Mouse (Mus musculus) neutrophil, adult 5-6 weeks (primary cell): ENCODE results near the gene Btbd9. TPM values are rescaled to one million over a fixed set of nuclear protein-coding genes. Genes with fewer than 3 reads are reported as not detected.

ENCODE experiments used
- ATAC-seq: fragments of 151-379, 151-347 bp; 2 replicates; pipeline ENCODE4 v1.8.0; 2017; ENCODE audit warnings: mild to moderate bottlenecking, moderate TSS enrichment; ENCODE audit not compliant: insufficient number of reproducible peaks, poor library complexity, low FRiP score, severe bottlenecking; ENCODE audit errors: extremely low read depth
- total RNA-seq: library from RNA; stranded (forward); fragments of 200-1000 nt; gene quantifications from 2 replicates; pipeline ENCODE4 v1.2.3, GENCODE M21; 2017

Gene Btbd9
- total RNA-seq, 1 experiment from 2014 or later, result 37.0 TPM

- no peak for ATAC-seq
These were observed 144.2 kb downstream of the Btbd9 start for GRCm38 (mm10) chr17:30432094-30432493.

GRCm38 (mm10) chr17:30430961-30431640 lies 145.2 kb downstream of the Btbd9 start:
- ATAC-seq, result no peak

GRCm38 (mm10) chr17:30428661-30429060 lies 147.6 kb downstream of the Btbd9 start:
- ATAC-seq, result no peak

- ATAC-seq, result no peak
These were observed 152.9 kb downstream of the Btbd9 start for GRCm38 (mm10) chr17:30423256-30423852.

GRCm38 (mm10) chr17:30422278-30422677 lies 154.0 kb downstream of the Btbd9 start:
- no peak for ATAC-seq

- no peak for ATAC-seq
These were observed 155.0 kb downstream of the Btbd9 start for GRCm38 (mm10) chr17:30421256-30421655.

GRCm38 (mm10) chr17:30419494-30419893 lies 156.8 kb downstream of the Btbd9 start:
- ATAC-seq, result no peak

GRCm38 (mm10) chr17:30418510-30418909 lies 157.8 kb downstream of the Btbd9 start:
- ATAC-seq, result no peak

- no peak for ATAC-seq
These were observed 159.2 kb downstream of the Btbd9 start for GRCm38 (mm10) chr17:30417106-30417505.

- no peak for ATAC-seq
These were observed 160.6 kb downstream of the Btbd9 start for GRCm38 (mm10) chr17:30415693-30416092.

GRCm38 (mm10) chr17:30412991-30413390 lies 163.3 kb downstream of the Btbd9 start:
- no peak for ATAC-seq

- no peak for ATAC-seq
These were observed 170.3 kb downstream of the Btbd9 start for GRCm38 (mm10) chr17:30406002-30406401.

- no peak for ATAC-seq
These were observed 173.4 kb downstream of the Btbd9 start for GRCm38 (mm10) chr17:30402871-30403270.

GRCm38 (mm10) chr17:30395261-30395660 lies 181.0 kb downstream of the Btbd9 start:
- no peak for ATAC-seq

GRCm38 (mm10) chr17:30392031-30392430 lies 184.3 kb downstream of the Btbd9 start:
- ATAC-seq, result no peak

- no peak for ATAC-seq
These were observed 185.1 kb downstream of the Btbd9 start for GRCm38 (mm10) chr17:30391220-30391619.

- no peak for ATAC-seq
These were observed 186.6 kb downstream of the Btbd9 start for GRCm38 (mm10) chr17:30389686-30390085.

- no peak for ATAC-seq
These were observed 187.5 kb downstream of the Btbd9 start for GRCm38 (mm10) chr17:30388817-30389216.

- ATAC-seq, result no peak
These were observed 187.9 kb downstream of the Btbd9 start for GRCm38 (mm10) chr17:30388391-30388790.

GRCm38 (mm10) chr17:30386241-30386640 lies 190.0 kb downstream of the Btbd9 start:
- ATAC-seq, result no peak

GRCm38 (mm10) chr17:30383649-30384048 lies 192.6 kb downstream of the Btbd9 start:
- ATAC-seq, result no peak
